Mouse (Mus musculus): ENCODE data around the gene Tango6. TPM values are rescaled to one million over a fixed set of nuclear protein-coding genes. Genes with fewer than 3 reads are reported as not detected.
A peak's percentile ranks its signal among the peaks of the same experiment; 100 is the strongest.

Tango6 gene
- polyA plus RNA-seq, 1 experiment from 2014 or later = 6.4 TPM

DNA sequence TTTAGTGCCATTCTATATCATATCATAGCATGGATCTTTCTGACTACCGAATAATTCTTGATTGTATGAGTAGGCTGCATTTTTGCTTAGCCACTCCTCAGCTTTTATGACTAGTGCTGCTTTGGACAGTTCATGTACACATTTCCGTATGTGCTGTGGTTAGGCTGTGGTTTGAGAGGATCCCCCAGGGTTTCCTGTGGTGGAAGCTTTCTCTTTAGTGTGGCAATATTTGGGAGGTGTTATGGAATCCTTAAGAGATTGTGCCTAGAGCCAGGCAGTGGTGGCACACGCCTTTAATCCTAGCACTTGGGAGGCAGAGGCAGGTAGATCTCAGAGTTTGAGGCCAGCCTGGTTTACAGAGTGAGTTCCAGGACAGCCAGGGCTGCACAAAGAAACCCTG is 18.5 kb downstream of the Tango6 start:
- no peaks in the 10 kb centered on the region for H3K4me1 ChIP-seq
- no peaks in the 10 kb centered on the region for H3K9me3 ChIP-seq (replicated peaks)
- no peak overlapping the region for H3K27ac ChIP-seq
- H3K4me3 ChIP-seq = no peak overlapping the region
- 54% methylated on average over 3 of the region's 3 CpGs for WGBS (ENCODE audit: insufficient replicate concordance)
- no peak for ATAC-seq
- no peak overlapping the region for H3K4me2 ChIP-seq
- no peak overlapping the region for H3K9ac ChIP-seq
- H3K27me3 ChIP-seq (replicated peaks) = no peaks in the 10 kb centered on the region
- peaks cover 58% of the 10 kb centered on the region for H3K36me3 ChIP-seq

DNA sequence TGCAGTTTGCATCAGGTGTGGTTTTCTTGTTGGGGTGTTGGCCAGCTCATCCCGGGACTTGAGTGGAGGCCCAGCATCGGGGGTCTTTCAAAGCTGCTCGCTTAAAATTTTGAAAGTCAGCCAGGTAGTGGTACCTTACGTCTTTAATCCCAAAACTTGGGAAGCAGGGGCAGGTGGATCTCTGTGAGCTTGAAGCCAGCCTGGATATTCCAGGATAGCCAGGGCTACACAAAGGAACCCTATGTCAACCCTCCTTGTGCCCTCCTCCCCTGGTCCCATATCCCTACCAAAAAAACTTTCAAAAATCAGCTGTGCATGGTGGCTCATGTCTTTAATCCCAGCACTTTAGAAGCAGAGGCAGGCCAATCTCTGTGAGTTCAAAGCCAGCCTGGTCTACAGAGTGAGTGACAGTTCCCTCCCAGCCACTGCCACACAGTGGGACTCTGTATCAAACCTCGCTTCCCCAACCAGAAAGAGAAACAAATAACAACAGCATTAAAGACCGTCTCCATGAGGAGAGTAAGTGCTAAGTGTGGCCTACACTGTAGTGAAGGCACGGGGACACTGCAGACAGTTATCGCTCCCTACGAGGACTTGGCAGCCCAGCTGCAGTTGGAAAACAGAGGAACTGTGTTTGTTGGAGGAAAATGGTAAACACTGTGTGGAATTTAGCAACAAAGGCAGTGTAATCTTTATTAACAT is 21.5 kb downstream of the Tango6 start:
- Histone ChIP-seq H3K27ac (peak overlapping the region; percentile 11), H3K4me1 (no peaks in the 10 kb centered on the region), H3K9ac (no peak overlapping the region), H3K36me3 (peaks cover 31% of the 10 kb centered on the region), H3K4me3 (no peak overlapping the region), H3K27me3 (replicated peaks) (no peaks in the 10 kb centered on the region), H3K4me2 (no peak overlapping the region), H3K9me3 (replicated peaks) (no peaks in the 10 kb centered on the region)
- 72% methylated on average over 9 of the region's 9 CpGs for WGBS (ENCODE audit: insufficient replicate concordance)
- ATAC-seq = no peak

DNA sequence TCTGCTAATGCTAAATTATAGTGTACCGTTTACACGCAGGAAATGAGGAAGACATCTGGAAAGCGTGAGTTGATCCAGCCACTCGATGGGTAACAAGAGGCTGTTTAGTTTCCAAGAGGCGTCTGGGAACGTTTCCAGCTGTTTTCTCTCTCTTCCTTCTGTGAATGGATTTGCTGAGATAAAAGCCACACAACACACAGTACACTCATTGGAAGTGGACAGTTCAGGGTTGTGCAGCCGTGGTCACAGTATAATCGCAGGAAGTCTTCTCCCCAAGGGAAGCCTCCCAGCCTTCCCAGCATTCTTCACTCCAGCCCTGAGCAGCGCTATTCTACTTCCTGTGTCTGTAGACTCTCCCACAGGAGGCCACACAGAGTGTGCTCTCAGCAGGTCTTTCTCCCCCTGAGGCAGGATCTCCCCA is 22.0 kb downstream of the Tango6 start:
- no peaks in the 10 kb centered on the region for H3K27me3 ChIP-seq (replicated peaks)
- no peak overlapping the region for H3K4me3 ChIP-seq
- ATAC-seq = 0 out of 2 replicates have a peak, but pooled peaks have one; percentile 42
- H3K36me3 ChIP-seq = peaks cover 25% of the 10 kb centered on the region
- no peaks in the 10 kb centered on the region for H3K9me3 ChIP-seq (replicated peaks)
- H3K9ac ChIP-seq = no peak overlapping the region
- no peaks in the 10 kb centered on the region for H3K4me1 ChIP-seq
- WGBS (ENCODE audit: insufficient replicate concordance) = 70% methylated on average over 9 of the region's 9 CpGs
- H3K27ac ChIP-seq = peak overlapping the region; percentile 11; the same call in 1 of the 2 replicates
- no peak overlapping the region for H3K4me2 ChIP-seq

DNA sequence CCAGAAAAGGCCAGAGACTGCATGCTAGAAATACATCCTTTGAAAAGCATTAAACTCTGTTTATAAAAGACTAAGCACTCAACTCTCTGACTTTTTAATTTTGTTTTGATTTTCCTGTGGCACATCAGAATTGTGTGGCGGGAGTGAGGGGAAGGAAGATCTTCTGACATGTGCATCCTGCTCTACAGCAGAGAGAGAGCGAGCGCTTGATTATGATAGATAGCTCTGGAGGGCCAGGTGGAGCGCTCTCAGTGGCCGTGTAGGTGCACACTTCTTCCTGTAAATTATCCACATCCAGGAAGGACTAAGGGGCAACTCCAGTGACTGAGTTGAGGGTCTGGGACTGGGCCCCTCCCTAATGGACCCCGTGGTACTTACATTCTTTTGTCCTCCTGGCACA is 23.3 kb downstream of the Tango6 start:
- Histone ChIP-seq H3K36me3 (peaks cover 17% of the 10 kb centered on the region), H3K4me1 (no peaks in the 10 kb centered on the region), H3K4me2 (no peak overlapping the region), H3K27me3 (replicated peaks) (no peaks in the 10 kb centered on the region), H3K4me3 (no peak overlapping the region), H3K9ac (no peak overlapping the region), H3K27ac (no peak overlapping the region), H3K9me3 (replicated peaks) (no peaks in the 10 kb centered on the region)
- 75% methylated on average over 6 of the region's 6 CpGs for WGBS (ENCODE audit: insufficient replicate concordance)
- ATAC-seq = no peak

DNA sequence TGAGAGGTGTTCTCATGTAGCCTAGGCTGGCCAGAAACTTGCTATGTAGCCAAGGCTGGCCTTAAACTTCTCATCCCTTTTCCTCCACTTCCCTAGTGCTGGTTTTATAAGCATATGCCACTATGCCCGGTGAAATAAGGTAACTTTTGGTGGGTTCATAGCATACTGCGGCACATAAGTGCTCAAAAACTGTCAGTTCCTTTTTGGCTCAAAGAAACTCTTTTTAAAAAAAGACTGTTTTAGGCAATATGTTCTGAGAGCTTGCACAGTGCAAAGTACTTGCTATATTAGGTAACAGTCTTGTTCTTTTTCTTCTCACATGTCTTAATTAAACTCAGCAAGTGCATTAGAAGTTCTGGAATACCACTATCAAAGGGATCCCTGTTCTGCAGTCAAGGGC is 27.1 kb downstream of the Tango6 start:
- H3K36me3 ChIP-seq = peaks cover 3% of the 10 kb centered on the region; the same call in 1 of the 2 replicates
- no peak overlapping the region for H3K27ac ChIP-seq
- no peaks in the 10 kb centered on the region for H3K27me3 ChIP-seq (replicated peaks)
- H3K9ac ChIP-seq = no peak overlapping the region
- no peak overlapping the region for H3K4me3 ChIP-seq
- H3K4me1 ChIP-seq = no peaks in the 10 kb centered on the region
- ATAC-seq = no peak
- 71% methylated on average over 2 of the region's 2 CpGs for WGBS (ENCODE audit: insufficient replicate concordance)
- no peaks in the 10 kb centered on the region for H3K9me3 ChIP-seq (replicated peaks)
- H3K4me2 ChIP-seq = no peak overlapping the region

DNA sequence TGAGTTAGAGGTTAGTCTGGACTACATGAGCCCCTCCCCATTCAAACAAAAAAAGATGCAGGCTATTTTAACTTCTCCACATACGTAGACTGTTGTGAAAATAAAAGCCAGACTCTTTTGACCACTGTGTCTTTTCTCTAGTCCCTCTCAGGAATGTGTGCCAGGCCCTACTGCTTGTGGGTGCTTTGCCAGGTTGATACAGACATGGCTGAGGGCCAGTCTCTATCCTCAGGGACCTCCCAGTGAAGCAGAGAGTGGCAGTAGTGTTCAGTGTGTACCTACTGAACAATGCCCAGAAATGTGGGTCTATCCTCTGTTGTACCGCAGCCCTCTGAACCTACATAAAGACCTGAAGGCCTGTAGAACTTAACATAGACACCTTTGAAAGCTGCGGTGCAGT is 29.6 kb downstream of the Tango6 start:
- peaks cover 3% of the 10 kb centered on the region; the same call in 1 of the 2 replicates for H3K36me3 ChIP-seq
- H3K9me3 ChIP-seq (replicated peaks) = no peaks in the 10 kb centered on the region
- no peak overlapping the region for H3K4me2 ChIP-seq
- no peaks in the 10 kb centered on the region for H3K4me1 ChIP-seq
- H3K9ac ChIP-seq = no peak overlapping the region
- no peaks in the 10 kb centered on the region for H3K27me3 ChIP-seq (replicated peaks)
- WGBS (ENCODE audit: insufficient replicate concordance) = 81% methylated on average over 3 of the region's 3 CpGs
- no peak overlapping the region for H3K4me3 ChIP-seq
- no peak overlapping the region for H3K27ac ChIP-seq
- ATAC-seq = no peak

DNA sequence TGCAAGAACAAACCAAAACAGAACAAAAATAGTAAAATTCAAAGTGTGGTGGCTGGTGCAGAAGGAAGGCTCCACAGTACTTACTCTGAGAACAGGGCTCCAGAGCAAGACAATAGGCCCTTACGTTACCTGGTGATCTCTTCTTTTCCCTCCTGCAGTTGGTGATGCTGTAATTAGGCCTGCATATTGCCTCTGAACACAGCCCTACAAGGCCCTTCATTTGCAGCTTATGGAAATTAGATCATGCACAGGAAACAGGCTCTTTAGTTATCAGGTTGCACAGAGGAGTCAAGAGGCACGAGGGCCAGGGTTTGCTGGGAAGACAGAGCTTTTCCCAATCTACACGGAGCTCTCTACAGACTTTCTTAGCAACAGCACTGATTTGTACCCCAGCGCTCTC is 31.4 kb downstream of the Tango6 start:
- Histone ChIP-seq H3K4me2 (no peak overlapping the region), H3K4me1 (no peaks in the 10 kb centered on the region), H3K9ac (no peak overlapping the region), H3K4me3 (no peak overlapping the region), H3K9me3 (replicated peaks) (no peaks in the 10 kb centered on the region), H3K36me3 (peaks cover 7% of the 10 kb centered on the region; the same call in 1 of the 2 replicates), H3K27ac (no peak overlapping the region), H3K27me3 (replicated peaks) (no peaks in the 10 kb centered on the region)
- WGBS (ENCODE audit: insufficient replicate concordance) = 61% methylated on average over 4 of the region's 4 CpGs
- ATAC-seq = no peak

DNA sequence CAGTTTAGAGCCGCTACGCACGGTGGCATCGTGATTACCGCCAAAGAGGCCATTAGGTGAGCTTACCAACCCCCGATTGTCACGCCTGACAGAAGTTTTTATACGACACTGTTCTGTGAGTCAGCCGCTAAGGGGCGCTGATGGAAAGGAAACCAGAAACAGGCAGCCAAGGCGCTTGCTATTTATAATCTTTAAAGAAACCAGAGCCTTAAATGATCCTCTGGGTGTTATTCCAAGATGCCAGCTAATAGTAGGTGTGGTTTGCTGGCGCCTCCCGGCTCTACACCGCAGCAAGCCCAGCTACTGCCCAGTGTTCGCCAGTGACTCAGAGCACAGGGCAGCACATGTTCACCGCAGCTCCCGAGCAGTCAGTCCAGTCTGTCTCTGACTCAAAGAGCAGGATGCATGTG is 35.2 kb downstream of the Tango6 start:
- no peak for ATAC-seq
- no peak overlapping the region for H3K4me2 ChIP-seq

DNA sequence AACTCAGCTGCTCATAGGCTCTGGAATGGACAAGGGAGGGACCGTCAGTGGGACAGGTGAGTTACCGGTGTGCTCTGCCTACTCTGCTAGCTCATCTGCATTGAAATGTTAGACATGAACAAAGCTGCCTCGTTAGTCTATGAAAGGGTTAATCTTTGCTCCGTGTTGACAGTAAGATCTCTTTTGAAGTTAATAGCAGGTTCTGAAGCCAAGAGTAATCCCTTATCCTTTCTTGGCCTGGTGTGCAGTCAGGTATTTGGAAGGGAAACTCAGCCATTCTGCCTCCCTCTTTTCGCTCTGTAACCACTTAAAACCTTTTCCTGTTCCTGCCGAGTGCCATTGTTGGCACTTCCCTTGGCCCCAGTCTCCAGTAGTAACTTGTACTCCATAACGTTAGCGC is 38.1 kb downstream of the Tango6 start:
- Histone ChIP-seq H3K9me3 (replicated peaks) (no peaks in the 10 kb centered on the region), H3K4me3 (no peak overlapping the region)
- WGBS (ENCODE audit: insufficient replicate concordance) = 69% methylated on average over 8 of the region's 8 CpGs

More for the DNA sequence above, 35.2 kb downstream of the Tango6 start:
- Histone ChIP-seq H3K4me1 (no peaks in the 10 kb centered on the region), H3K27me3 (replicated peaks) (no peaks in the 10 kb centered on the region), H3K27ac (no peak overlapping the region), H3K36me3 (peaks cover 29% of the 10 kb centered on the region), H3K4me3 (no peak overlapping the region), H3K9ac (no peak overlapping the region), H3K9me3 (replicated peaks) (no peaks in the 10 kb centered on the region)
- WGBS (ENCODE audit: insufficient replicate concordance) = 39% methylated on average over 17 of the region's 17 CpGs

DNA sequence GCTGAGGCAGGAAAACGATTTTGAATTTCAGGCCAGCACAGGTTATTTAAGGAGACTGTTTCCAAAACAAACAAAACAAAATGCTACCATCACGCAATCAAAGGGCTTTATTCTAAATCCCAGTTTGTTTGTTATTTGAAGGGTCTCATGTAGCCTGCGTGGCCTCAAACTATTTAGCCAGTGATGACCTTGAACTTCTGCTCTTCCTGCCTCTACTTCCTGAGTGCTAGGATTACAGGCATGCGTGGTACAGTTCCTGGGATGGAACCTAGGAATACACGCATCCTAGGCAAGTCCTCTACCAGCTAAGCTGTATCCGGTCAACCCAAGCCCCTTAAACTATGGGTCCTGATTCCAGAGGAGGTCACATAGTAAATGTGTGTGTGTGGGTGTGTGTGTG is 39.6 kb downstream of the Tango6 start:
- no peak for ATAC-seq
- Histone ChIP-seq H3K9ac (no peak overlapping the region), H3K4me2 (no peak overlapping the region), H3K36me3 (peaks cover 47% of the 10 kb centered on the region), H3K9me3 (replicated peaks) (no peaks in the 10 kb centered on the region), H3K4me3 (no peak overlapping the region), H3K27me3 (replicated peaks) (no peaks in the 10 kb centered on the region), H3K4me1 (no peaks in the 10 kb centered on the region), H3K27ac (no peak overlapping the region)
- WGBS (ENCODE audit: insufficient replicate concordance) = 68% methylated on average over 6 of the region's 6 CpGs

More for the DNA sequence above, 38.1 kb downstream of the Tango6 start:
- H3K4me1 ChIP-seq = no peaks in the 10 kb centered on the region
- H3K27me3 ChIP-seq (replicated peaks) = no peaks in the 10 kb centered on the region
- ATAC-seq = no peak
- peaks cover 39% of the 10 kb centered on the region for H3K36me3 ChIP-seq
- no peak overlapping the region for H3K4me2 ChIP-seq
- no peak overlapping the region for H3K27ac ChIP-seq
- no peak overlapping the region for H3K9ac ChIP-seq

DNA sequence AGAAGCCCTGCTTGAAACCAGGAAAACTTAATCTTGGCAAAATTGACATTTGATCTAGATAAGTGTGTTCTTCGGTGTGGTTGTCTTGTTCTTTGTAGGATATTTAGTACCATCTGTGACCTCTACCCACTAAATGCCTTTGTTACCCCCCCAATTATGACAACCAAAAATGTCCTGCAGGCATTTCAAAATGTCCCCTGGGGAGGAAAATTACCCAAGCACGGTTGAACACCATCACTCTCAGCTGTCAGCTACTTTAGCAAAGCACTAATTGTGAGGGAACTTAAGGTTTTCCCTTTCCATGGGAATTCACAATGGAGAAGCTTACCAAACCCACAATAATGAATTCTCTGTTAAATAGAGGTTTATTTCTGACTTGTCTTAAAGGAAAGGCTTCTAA is 41.1 kb downstream of the Tango6 start:
- Histone ChIP-seq H3K4me1 (no peaks in the 10 kb centered on the region), H3K9ac (no peak overlapping the region), H3K36me3 (peaks cover 44% of the 10 kb centered on the region), H3K27me3 (replicated peaks) (no peaks in the 10 kb centered on the region), H3K27ac (no peak overlapping the region), H3K4me3 (no peak overlapping the region), H3K4me2 (no peak overlapping the region), H3K9me3 (replicated peaks) (no peaks in the 10 kb centered on the region)
- ATAC-seq = no peak
- 65% methylated on average over 2 of the region's 2 CpGs for WGBS (ENCODE audit: insufficient replicate concordance)

DNA sequence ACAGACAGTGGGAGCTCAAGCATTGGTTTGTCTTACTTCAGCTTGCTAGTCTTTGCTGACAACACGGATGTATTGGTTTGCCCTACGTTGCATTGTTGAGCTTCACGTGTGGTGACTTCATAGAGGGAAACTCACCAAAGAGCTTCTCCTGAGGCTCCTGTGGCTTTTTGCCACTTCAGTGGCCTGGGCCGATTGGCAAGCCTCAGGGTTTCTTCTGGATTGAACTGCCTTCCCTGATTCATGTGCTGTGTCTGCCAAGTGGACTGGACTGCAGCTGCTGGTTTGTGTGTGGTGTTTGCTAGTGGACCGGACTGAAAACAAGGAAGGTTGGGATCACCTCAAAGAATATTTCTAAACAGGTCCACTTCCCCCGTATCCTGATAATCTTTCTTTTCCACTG is 43.7 kb downstream of the Tango6 start:
- no peaks in the 10 kb centered on the region for H3K9me3 ChIP-seq (replicated peaks)
- H3K4me2 ChIP-seq = no peak overlapping the region
- WGBS (ENCODE audit: insufficient replicate concordance) = 83% methylated on average over 6 of the region's 6 CpGs
- H3K27me3 ChIP-seq (replicated peaks) = no peaks in the 10 kb centered on the region
- no peak for ATAC-seq
- no peak overlapping the region for H3K4me3 ChIP-seq
- no peaks in the 10 kb centered on the region for H3K4me1 ChIP-seq
- H3K27ac ChIP-seq = no peak overlapping the region
- peaks cover 31% of the 10 kb centered on the region for H3K36me3 ChIP-seq
- no peak overlapping the region for H3K9ac ChIP-seq
